Mouse (Mus musculus): ENCODE measurements around the gene Errfi1. TPM values are rescaled to one million over a fixed set of nuclear protein-coding genes. Genes with fewer than 3 reads are reported as not detected.

Errfi1 gene
- polyA plus RNA-seq, 1 experiment = 53.7 TPM

GRCm38 (mm10) chr4:150889273-150889954 is 35.7 kb downstream of the Errfi1 start:
- no peak for DNase-seq
- TF ChIP-seq CTCF (IDR thresholded peaks at IDR 0.05; ENCODE audit: insufficient read depth, low read length) = no peak
- TF ChIP-seq POLR2A (IDR thresholded peaks at IDR 0.05; ENCODE audit: borderline replicate concordance, extremely low read depth, low read depth, low read length) = no peak
- WGBS = 26% methylated on average over 20 of the region's 20 CpGs
- H3K4me1 ChIP-seq (ENCODE audit: control insufficient read depth, insufficient read depth, low read length) = peaks cover 12% of the 10 kb centered on the region
- peak overlapping the region; percentile 1 for H3K4me3 ChIP-seq (replicated peaks; ENCODE audit: extremely low read depth, low read depth, low read length)

- peak overlapping the region; percentile 25 for H3K4me3 ChIP-seq (replicated peaks; ENCODE audit: extremely low read depth, low read depth, low read length)
- no peak for DNase-seq
Observed at GRCm38 (mm10) chr4:150889955-150890315, 36.2 kb downstream of the Errfi1 start.

GRCm38 (mm10) chr4:150891308-150891707 is 37.6 kb downstream of the Errfi1 start:
- 49% methylated on average over 5 of the region's 5 CpGs for WGBS
- TF ChIP-seq CTCF (IDR thresholded peaks at IDR 0.05; ENCODE audit: insufficient read depth, low read length) (no peak), POLR2A (IDR thresholded peaks at IDR 0.05; ENCODE audit: borderline replicate concordance, extremely low read depth, low read depth, low read length) (no peak)
- no peak for DNase-seq
- no peak overlapping the region for H3K4me3 ChIP-seq (replicated peaks; ENCODE audit: extremely low read depth, low read depth, low read length)
- peaks cover 12% of the 10 kb centered on the region for H3K4me1 ChIP-seq (ENCODE audit: control insufficient read depth, insufficient read depth, low read length)

More at GRCm38 (mm10) chr4:150889955-150890315, 36.2 kb downstream of the Errfi1 start:
- H3K4me1 ChIP-seq (ENCODE audit: control insufficient read depth, insufficient read depth, low read length) = peaks cover 12% of the 10 kb centered on the region
- TF ChIP-seq POLR2A (IDR thresholded peaks at IDR 0.05; ENCODE audit: borderline replicate concordance, extremely low read depth, low read depth, low read length) = no peak
- TF ChIP-seq CTCF (IDR thresholded peaks at IDR 0.05; ENCODE audit: insufficient read depth, low read length) = no peak
- 30% methylated on average over 13 of the region's 13 CpGs for WGBS

- 62% methylated on average over 8 of the region's 8 CpGs for WGBS
- H3K4me3 ChIP-seq (replicated peaks; ENCODE audit: extremely low read depth, low read depth, low read length) = no peak overlapping the region
- no peak for DNase-seq
- H3K4me1 ChIP-seq (ENCODE audit: control insufficient read depth, insufficient read depth, low read length) = peaks cover 7% of the 10 kb centered on the region
- TF ChIP-seq CTCF (IDR thresholded peaks at IDR 0.05; ENCODE audit: insufficient read depth, low read length) (no peak), POLR2A (IDR thresholded peaks at IDR 0.05; ENCODE audit: borderline replicate concordance, extremely low read depth, low read depth, low read length) (no peak)
Observed at GRCm38 (mm10) chr4:150894718-150895501, 41.2 kb downstream of the Errfi1 start.

GRCm38 (mm10) chr4:150896896-150897624 is 43.3 kb downstream of the Errfi1 start:
- WGBS = 93% methylated on average over 26 of the region's 26 CpGs
- no peak for DNase-seq
- TF ChIP-seq CTCF (IDR thresholded peaks at IDR 0.05; ENCODE audit: insufficient read depth, low read length) (no peak), POLR2A (IDR thresholded peaks at IDR 0.05; ENCODE audit: borderline replicate concordance, extremely low read depth, low read depth, low read length) (no peak)
- Histone ChIP-seq H3K4me3 (replicated peaks; ENCODE audit: extremely low read depth, low read depth, low read length) (no peak overlapping the region), H3K4me1 (ENCODE audit: control insufficient read depth, insufficient read depth, low read length) (no peaks in the 10 kb centered on the region; the same call in 1 of the 2 replicates)

GRCm38 (mm10) chr4:150898716-150899365 is 45.1 kb downstream of the Errfi1 start:
- 49% methylated on average over 13 of the region's 13 CpGs for WGBS
- Histone ChIP-seq H3K4me1 (ENCODE audit: control insufficient read depth, insufficient read depth, low read length) (no peaks in the 10 kb centered on the region; the same call in 1 of the 2 replicates), H3K4me3 (replicated peaks; ENCODE audit: extremely low read depth, low read depth, low read length) (no peak overlapping the region)
- TF ChIP-seq POLR2A (IDR thresholded peaks at IDR 0.05; ENCODE audit: borderline replicate concordance, extremely low read depth, low read depth, low read length) (no peak), CTCF (IDR thresholded peaks at IDR 0.05; ENCODE audit: insufficient read depth, low read length) (peak; percentile 83)
- peak; percentile 79 for DNase-seq

GRCm38 (mm10) chr4:150900486-150900885 is 46.8 kb downstream of the Errfi1 start:
- Histone ChIP-seq H3K4me3 (replicated peaks; ENCODE audit: extremely low read depth, low read depth, low read length) (no peak overlapping the region), H3K4me1 (ENCODE audit: control insufficient read depth, insufficient read depth, low read length) (no peaks in the 10 kb centered on the region; the same call in 1 of the 2 replicates)
- no peak for DNase-seq
- no peak for TF ChIP-seq POLR2A (IDR thresholded peaks at IDR 0.05; ENCODE audit: borderline replicate concordance, extremely low read depth, low read depth, low read length)
- TF ChIP-seq CTCF (IDR thresholded peaks at IDR 0.05; ENCODE audit: insufficient read depth, low read length) = no peak
- WGBS = 89% methylated on average over 13 of the region's 13 CpGs

GRCm38 (mm10) chr4:150901651-150902050 is 47.9 kb downstream of the Errfi1 start:
- peak; percentile 79 for DNase-seq
- TF ChIP-seq CTCF (IDR thresholded peaks at IDR 0.05; ENCODE audit: insufficient read depth, low read length) (peak; percentile 90), POLR2A (IDR thresholded peaks at IDR 0.05; ENCODE audit: borderline replicate concordance, extremely low read depth, low read depth, low read length) (no peak)
- Histone ChIP-seq H3K4me1 (ENCODE audit: control insufficient read depth, insufficient read depth, low read length) (no peaks in the 10 kb centered on the region; the same call in 1 of the 2 replicates), H3K4me3 (replicated peaks; ENCODE audit: extremely low read depth, low read depth, low read length) (no peak overlapping the region)
- WGBS = 44% methylated on average over 9 of the region's 9 CpGs

GRCm38 (mm10) chr4:150902062-150902461 is 48.3 kb downstream of the Errfi1 start:
- no peak for DNase-seq

More at GRCm38 (mm10) chr4:150902062-150902461, 48.3 kb downstream of the Errfi1 start:
- 86% methylated on average over 12 of the region's 12 CpGs for WGBS
- TF ChIP-seq POLR2A (IDR thresholded peaks at IDR 0.05; ENCODE audit: borderline replicate concordance, extremely low read depth, low read depth, low read length) = no peak
- no peak for TF ChIP-seq CTCF (IDR thresholded peaks at IDR 0.05; ENCODE audit: insufficient read depth, low read length)
- Histone ChIP-seq H3K4me3 (replicated peaks; ENCODE audit: extremely low read depth, low read depth, low read length) (no peak overlapping the region), H3K4me1 (ENCODE audit: control insufficient read depth, insufficient read depth, low read length) (no peaks in the 10 kb centered on the region; the same call in 1 of the 2 replicates)
